Mouse (Mus musculus) left cerebral cortex, adult 18-20 months (tissue): Measurements from ENCODE around the gene Iqgap2. TPM values are rescaled to one million over a fixed set of nuclear protein-coding genes. Genes with fewer than 3 reads are reported as not detected.
A peak's percentile ranks its signal among the peaks of the same experiment; 100 is the strongest.

Experiments used
- DNase-seq, 2 experiments: peaks; one replicate each; pipeline ENCODE4 v3.0.0; 2021 to 2022; ENCODE audit warnings: low spot score in 2 of 2, mixed read lengths in 1 of 2
- long read RNA-seq, 2 experiments: library from polyadenylated mRNA; stranded (forward); transcript quantifications; one replicate each; pipeline ENCODE4 v2.0.0; 2021
- total RNA-seq, 2 experiments: library from RNA; stranded (reverse); gene quantifications; 2 replicates each; pipeline ENCODE4 v1.2.3; 2021

Gene Iqgap2
- 10 to 100 TPM; 16.1 to 19.7 TPM for total RNA-seq
- long read RNA-seq, experiment 1, full-length matches to known transcripts = 7 of 14 reads
- long read RNA-seq, experiment 1, partial matches to known transcripts = 3 of 14 reads
- long read RNA-seq, experiment 1, other reads (novel, unspliced or antisense) = 4 of 14 reads
- long read RNA-seq, experiment 2, full-length matches to known transcripts = 4 of 4 reads
- long read RNA-seq, experiment 2, partial matches to known transcripts = 0 of 4 reads
- long read RNA-seq, experiment 2, other reads (novel, unspliced or antisense) = 0 of 4 reads

- no peak for DNase-seq
Observed at GRCm38 (mm10) chr13:95891491-95891925, at the start of gene Iqgap2. Iqgap2 (minus strand) TSS chr13:95891922.

DNA sequence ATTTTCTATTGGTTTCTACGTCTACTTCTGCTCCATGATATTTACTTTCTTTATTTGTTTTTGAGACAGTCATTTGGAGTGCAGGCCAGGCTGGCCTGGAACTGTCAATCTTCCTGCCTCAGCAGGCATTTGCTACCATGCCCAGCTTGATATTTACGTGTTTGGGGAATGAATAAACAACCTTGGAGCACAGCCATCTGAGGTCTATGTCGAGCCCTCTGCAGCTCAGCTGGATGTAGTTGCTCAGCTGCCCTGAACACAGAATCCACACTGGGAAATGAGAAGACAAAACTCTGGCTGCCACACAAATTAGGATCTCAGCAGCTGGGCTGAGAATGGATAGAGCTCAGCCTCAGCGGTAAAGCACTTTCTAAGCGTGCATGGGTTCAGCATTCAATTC is 49.1 kb upstream of the Iqgap2 start:
- DNase-seq = no peak

DNA sequence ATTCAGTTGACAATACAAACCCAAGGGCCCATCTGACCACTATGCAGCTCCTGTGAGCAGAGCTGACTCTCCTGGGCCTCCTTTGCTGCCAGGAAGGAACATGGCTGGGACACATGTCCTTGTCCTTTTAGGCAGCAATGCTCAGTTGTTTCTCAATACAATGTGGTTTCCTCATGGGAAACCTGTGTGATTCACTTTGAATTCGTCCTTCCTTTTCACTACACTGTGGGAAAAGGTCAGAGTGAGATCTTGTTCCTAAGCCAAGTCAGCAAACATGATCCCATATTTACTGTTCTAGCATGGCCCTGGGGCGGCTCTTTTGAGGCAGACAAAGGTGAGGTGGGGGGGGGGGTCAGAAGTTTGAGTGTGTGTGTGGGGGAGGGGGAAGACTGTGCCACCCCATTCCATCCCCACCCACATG is 32.5 kb upstream of the Iqgap2 start:
- DNase-seq = no peak

DNA sequence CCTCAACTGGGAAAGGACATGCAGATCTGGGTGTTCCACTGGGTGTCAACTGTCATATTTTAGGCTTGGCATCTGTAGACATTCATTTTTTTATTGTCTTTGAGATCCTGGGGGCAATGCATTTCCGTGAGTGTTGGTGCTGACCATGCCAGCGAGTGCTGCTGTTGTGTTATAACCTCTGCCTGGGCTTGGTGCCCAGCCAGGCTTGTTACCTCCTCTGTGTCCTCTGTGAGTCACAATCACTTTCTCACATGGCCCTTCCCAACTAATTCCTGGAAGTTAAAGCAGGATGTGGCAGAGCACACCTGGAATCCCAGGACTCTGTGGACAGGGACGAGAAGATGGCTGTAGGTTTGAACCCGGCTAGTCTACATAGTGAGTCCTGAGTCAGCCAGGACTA is 30.9 kb upstream of the Iqgap2 start:
- no peak for DNase-seq

- no peak for DNase-seq
Observed at GRCm38 (mm10) chr13:95918624-95919284, 27.0 kb upstream of the Iqgap2 start.

- DNase-seq = no peak
Observed at GRCm38 (mm10) chr13:95913046-95913406, 21.3 kb upstream of the Iqgap2 start.

DNA sequence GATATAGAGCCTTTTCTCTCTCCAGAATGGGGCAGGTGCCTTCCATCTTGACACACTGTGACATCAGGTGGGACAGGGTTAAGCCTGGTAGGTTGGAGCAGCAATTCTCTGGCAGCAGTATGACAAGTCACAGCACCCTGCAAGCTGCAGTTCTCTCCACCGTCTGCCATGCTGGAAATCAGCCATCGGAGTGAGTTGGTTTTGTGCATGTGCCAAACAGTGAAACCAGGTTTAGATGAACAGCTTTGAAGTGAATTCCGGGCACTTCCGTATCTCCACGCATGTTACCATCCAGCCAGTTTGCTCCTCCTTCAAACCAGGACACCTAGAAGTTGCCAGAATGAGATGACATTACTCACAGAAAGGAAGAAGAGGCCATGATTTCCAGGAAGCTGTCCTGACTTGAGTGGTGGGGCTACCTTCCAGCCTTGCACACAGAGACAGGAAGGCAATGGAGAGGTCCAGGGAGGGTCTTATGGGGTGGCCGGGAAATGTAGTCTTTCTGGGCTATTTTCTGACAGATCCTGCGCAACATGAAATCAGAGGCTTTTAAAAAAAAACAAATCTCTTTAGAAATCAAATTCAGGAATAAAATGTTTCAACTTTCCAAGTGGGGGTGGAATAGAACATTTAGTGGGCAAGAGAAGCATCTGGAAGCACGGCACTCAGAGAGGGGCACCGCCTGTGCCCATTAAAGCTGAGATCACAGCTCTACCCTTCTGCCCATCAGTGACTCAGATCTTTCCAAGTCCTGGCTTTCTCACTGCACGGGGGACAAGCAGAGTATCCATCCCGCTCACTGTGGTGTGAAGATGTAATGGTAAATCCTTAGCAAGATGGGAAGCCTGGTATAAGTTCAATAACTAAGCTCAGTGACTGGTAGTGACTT is 20.7 kb upstream of the Iqgap2 start:
- DNase-seq = peak; percentile 66 to 67

DNA sequence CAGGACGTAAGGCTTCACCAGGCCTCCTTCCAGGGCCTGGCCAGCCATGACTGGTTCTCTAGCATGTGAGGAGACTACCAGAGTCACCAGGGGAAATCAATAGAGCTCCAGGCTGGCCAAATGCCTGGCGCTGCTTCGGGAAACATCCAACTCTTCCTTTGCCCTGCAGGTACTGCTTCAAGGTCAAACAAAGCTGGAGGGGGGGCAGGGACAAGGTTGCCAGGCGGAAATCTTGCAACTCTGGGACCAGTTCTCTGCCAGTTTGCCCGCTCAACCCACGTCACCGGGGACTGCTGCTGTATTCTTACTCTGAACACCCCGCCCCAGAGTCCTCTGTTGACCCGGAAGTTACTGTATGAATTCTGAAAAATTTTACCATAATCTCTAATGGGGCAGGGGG is 18.5 kb upstream of the Iqgap2 start:
- no peak for DNase-seq

GRCm38 (mm10) chr13:95909244-95909643 is 17.5 kb upstream of the Iqgap2 start:
- no peak for DNase-seq

DNA sequence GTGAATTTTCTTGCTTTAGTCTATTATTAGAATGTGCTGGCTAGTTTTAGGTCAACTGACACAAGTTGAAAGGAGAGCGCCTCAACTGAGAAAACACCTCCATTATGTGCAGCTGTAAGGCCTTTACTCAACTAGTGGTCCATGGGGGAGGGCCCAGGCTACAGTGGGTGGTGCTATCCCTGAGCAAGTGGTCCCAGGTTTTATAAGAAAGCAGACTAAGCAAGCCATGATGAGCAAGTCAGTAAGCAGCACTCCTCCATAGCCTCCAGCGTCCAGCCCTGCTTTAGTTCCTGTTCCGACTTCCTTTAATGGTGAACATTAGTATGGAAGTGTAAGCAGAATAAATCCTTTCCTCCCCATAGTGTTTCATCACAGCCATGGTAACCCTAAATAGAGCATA is 11.0 kb upstream of the Iqgap2 start:
- DNase-seq = no peak

GRCm38 (mm10) chr13:95899885-95900650 is 8.3 kb upstream of the Iqgap2 start:
- DNase-seq = no peak

- DNase-seq = no peak
Observed at GRCm38 (mm10) chr13:95896501-95896900, 4.8 kb upstream of the Iqgap2 start.

GRCm38 (mm10) chr13:95893166-95893565 is 1.4 kb upstream of the Iqgap2 start:
- no peak for DNase-seq

DNA sequence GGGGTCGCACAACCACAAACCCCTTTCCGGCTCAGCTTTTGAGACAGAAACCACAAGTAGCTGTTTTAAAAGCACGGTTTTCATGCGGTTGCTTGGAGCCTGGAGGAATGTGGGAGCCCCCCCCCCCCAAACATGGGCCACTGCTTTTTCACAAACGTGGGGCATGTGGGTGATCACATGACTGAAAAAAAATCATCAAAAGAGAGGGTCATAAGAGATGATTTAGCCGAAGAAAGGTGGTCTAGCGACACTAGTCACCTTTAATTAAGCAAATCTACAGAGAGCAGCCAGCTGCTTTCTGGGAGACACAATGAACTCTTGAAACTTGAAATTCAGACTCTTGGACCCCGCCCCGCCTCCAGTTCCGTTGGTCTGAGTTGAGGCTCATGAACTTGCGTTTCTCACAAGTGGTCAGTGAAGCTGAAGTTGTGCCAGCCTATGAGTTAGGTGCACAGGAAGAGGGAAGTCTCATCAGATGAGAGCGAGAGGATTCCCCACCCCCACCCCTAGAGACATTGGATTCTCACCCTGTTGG is 956 bp upstream of the Iqgap2 start:
- no peak for DNase-seq

GRCm38 (mm10) chr13:95891926-95892610 is 346 bp upstream of the Iqgap2 start:
- peak; percentile 73 to 76 for DNase-seq

DNA sequence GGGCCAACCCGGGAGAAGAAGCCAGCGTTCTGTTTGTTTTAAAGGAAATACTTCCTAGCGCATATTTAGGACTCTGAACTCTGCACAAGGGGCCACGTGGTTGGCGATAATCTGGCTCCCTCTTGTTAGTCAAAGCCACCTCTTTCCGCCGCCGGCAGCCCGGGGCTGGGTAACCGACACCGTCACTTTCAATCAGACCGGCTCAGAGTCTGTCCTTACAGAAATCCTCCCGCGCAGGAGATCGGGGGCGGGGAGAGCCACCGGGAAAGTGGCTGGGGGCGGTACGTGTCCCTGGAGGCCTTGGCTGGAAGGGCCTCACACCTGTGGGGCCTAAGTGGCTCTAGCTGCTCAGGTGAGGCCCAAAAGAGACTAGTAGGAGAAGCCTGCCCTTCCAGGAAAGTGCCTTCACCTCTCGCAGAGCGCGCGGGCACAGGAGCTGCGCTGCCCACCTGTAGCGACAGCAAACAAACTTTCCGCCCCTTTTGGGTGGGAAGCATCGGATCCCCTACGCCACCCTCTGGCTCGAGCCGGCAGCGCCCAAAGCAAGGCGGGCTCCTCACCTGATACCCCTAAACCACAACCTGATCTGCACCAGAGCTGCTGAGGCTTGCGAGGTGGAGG is 761 bp downstream of the Iqgap2 start:
- peak; percentile 48 to 62 for DNase-seq

DNA sequence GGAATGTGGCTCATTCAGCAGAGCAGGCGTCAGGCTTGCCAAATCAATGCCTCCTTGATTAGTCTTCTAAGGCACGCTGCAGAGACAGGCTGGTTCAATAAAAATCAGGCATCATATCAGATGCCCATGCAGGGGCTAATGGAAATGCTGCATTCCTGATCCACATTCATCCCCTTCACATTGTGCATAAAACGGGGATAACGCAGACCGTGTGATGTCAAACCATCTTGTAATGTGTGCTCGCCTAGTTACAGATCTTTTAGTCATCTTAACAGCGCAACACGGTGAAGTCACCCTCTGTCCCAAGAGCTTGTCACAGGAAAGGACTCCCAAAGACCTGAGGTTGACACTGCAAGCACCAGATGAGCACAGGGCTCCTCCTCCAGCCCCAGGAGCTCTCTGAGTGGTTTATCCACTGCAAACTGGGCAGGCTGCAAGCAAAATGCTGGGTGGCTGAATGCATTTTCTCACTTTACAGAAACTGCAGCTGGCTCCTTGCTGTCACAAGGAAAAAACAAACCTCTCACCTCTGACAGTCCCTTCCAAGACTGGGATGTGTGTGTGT is 1.7 kb downstream of the Iqgap2 start:
- DNase-seq = no peak

DNA sequence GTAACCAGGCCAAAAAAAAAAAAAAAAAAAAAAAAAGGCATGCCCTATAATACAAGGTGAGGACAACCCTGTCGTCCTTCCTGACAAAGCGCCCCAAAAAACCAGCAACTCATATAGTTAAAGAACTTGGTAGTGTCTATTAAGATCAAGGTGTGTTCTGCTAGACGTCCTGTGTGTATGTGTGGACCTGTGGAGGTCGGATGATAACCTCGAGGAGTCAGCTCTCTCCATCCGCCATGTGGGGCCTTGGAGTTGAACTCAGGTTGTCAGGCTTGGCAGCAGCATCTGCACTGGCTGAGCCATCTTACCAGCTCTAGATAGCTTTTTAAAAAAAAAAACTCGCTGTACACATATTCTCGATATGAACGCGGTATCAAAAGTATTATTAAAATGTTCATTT is 2.4 kb downstream of the Iqgap2 start:
- DNase-seq = no peak

DNA sequence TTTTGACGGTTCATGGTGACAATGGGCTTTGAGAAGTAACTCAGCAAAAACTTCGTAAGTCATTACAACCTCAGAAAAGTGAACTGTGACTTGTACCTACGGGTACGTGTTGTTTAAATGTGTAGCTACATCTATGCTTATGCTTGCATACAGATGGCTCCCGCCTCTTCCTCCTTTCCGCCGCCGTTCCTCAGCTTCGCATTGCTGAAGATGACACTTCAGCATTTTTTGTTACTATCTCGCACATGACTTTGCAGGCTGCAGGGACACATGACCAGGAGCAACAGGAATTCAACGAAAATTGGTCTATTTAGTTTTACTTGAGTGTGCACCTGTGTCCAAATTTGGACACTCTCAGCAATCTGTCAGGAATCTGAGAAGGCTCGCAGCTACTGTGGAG is 3.1 kb downstream of the Iqgap2 start:
- DNase-seq = no peak

DNA sequence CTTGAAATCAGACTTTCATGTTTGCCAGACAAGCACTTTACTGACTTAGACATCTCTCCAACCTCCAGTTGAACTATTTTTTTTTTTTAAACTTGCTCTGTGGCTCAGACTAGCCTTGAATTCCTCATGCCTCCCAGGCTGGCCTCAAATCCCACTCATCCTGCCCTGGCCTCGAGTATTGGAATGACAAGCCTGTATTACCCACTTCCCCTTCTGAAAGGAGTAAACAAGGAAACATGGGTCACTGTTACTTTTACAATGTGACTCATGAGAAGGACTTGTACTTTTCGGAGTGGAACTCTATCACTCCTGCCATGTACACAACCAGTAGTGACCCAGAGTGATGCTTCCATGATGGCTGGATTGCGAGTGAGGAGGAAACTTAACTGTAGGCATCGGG is 3.6 kb downstream of the Iqgap2 start:
- DNase-seq = no peak
